Mouse (Mus musculus): ENCODE measurements around the gene Nudt8.
A peak's percentile ranks its signal among the peaks of the same experiment; 100 is the strongest.

Nudt8 gene

DNA sequence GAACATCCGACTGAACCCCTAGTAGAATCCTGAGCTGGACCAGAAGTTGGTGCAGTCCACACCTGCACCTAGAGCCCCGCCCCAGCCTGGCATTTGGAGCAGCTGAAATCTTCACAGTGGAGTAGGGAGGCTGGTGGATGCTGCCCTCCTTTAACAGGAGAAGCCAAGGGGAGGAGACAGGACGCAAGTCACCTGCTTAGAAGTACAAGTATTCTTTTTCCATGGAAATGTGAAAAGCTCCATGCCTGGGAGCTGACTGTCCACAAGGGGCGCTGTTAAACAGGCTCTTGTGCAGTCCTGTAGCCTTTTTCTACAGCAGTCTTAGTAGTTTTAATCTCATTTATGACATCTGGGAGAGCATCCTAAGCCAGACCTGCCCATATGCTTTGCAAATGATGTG is 11.6 kb upstream of the Nudt8 start:
- no peak for DNase-seq

- DNase-seq, result no peak
These were observed 9.6 kb upstream of the Nudt8 start for GRCm38 (mm10) chr19:3990804-3991203.

- no peak for DNase-seq
These were observed 8.8 kb upstream of the Nudt8 start for GRCm38 (mm10) chr19:3991562-3991961.

DNA sequence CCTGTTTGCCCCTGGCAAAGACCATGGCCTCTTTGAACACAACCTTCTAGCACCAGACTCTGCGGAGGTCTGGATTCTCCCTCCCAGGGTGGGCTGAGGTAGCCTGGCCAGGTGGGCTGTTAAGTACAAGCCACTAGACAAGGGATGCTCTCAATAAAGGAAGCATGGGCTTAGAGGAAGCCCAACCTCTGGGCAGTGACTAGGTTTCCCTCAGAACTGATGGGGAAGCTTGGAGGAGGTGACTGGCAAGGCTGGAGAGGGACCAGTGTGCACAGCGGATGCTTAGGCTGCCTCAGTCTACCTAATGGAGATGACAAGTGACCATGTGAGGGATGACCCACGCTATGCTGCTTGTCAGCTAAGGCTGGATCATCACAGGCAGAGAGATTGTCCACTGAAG is 8.4 kb upstream of the Nudt8 start:
- no peak for DNase-seq

GRCm38 (mm10) chr19:3992416-3992815 is 8.0 kb upstream of the Nudt8 start, which contains the start of gene Tbx10:
Gene Tbx10, plus strand, starts transcription at chr19:3992752.
- DNase-seq, result no peak

GRCm38 (mm10) chr19:3994932-3995331 is 5.4 kb upstream of the Nudt8 start:
- no peak for DNase-seq

DNA sequence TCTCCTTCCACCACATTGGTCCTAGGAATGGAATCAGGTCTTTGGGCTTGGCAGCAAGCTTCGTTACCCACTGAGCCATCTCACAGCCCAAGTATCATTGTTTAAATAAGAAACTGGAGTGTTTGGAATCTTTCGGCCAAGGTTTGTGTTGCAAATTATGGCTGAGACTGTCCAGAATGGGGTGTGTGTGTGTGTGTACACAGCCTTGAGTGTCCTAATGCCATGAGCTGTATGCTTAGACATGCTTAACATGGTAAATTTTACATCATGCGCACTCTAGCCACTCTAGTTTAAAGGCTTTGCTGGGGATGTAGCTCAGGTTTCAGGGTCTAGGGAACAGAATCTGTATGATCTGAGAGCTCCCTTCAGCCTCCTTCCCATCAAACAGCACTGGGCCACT is 4.9 kb upstream of the Nudt8 start:
- no peak for DNase-seq

- no peak for DNase-seq
These were observed 4.3 kb upstream of the Nudt8 start for GRCm38 (mm10) chr19:3996106-3996505.

- DNase-seq, result no peak
These were observed 3.6 kb upstream of the Nudt8 start for GRCm38 (mm10) chr19:3996747-3997146.

- no peak for DNase-seq
These were observed 3.1 kb upstream of the Nudt8 start for GRCm38 (mm10) chr19:3997231-3997630.

DNA sequence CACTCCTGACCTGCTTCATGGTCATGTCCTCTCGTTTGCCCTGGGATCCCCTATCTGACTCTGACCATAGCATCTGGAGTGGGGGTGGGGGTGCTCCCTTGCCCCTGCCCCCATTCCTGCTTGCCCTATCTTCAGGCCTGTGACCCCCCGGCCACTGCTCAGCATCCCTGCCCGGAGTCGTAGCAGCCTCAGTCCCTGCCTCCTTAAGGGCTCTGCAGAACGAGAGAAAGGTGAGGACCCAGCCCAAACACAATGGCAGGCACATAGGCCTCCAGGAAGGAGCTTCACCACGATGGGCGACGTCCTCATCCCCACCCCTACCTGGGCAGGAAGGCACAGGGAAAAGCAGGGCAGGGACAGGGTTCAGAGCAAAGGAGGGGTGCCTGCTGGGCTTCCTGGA is 2.0 kb upstream of the Nudt8 start:
- DNase-seq, result no peak

- no peak for DNase-seq
These were observed 1.2 kb upstream of the Nudt8 start for GRCm38 (mm10) chr19:3999121-3999730.

DNA sequence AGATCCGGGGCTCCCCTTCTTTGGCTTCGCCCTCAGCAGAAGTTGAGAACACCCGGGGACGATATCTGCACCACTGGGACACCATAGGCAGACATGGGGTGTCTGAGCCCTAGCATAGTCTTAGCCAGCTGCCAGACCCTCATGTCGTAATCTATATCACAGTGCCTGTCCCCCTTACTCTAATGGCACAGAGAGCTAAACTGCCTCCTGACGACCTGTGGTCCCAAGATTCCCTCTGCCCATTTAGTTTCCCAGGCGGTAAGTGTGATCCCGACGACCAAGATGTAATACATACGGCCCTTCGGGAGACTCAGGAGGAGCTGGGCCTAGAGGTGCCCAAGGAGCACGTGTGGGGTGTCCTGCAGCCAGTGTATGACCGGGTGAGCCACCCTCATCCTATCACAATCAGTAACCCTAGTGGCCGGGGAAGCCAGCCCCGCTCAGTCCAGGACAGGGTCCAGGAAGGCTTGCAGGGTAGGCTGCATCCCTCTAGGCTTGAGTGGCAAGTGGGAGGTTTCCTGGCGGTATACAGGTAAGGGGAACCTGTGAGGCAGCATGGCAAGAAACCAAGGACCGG is 657 bp downstream of the Nudt8 start:
- DNase-seq, result no peak

DNA sequence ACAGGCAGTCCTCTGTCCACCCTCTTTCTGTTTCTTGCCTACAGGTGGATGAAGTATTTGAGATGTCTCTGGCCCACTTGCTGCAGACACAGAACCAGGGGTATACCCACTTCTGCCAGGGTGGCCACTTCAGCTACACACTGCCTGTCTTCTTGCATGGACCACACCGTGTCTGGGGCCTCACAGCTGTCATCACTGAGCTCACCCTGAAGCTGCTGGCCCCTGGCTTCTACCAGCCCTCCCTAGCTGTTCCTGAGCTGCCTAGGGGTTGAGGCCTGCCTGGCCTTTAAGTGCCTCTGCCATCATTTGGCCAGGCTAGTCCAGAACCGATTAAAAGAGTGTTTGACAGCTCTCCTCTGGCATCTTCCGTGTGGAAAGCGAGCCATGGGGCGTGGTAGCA is 1.4 kb downstream of the Nudt8 start:
- DNase-seq, result no peak

DNA sequence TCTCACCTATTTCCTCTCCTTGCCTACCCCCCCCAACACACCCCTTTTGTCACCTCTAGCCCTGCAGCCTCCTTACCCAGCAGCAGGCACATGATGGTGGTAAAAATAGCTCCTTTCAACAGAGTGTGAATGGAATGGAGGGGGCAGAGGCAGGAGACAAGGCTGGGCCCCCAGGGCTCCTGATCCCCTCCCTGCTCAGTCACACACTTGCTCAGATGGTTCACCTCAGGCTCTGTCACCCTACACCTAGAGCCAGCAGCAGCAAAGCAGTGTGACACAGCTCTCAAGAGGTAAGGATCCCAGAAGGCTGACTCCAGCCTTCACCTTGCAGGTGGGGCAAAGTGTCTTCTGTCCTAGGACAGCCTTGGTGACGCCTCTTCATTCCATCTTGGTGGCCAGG is 2.7 kb downstream of the Nudt8 start, which contains the start of gene Doc2g:
Gene Doc2g (plus strand): TSS at position 202 of the 400 bp plus-strand sequence.
- DNase-seq, result no peak

- no peak for DNase-seq
These were observed 3.3 kb downstream of the Nudt8 start for GRCm38 (mm10) chr19:4003641-4004040.

DNA sequence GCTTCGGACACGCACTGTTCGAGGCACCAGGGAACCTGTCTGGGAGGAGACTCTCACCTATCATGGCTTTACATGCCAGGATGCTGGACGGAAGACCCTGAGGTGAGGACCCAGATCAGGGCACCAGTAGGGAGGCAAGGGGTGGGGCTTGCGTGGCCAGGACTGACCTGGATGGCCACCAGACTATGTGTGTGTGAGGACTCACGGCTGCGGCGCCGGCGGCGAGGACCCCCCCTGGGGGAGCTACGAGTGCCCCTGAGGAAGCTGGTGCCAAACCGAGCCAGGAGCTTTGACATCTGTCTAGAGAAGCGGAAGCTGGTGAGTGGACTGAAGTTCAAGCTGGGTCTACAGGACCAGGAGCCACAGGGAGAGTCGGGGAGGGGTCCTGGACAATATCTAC is 4.0 kb downstream of the Nudt8 start:
- no peak for DNase-seq

- no peak for DNase-seq
These were observed 4.7 kb downstream of the Nudt8 start for GRCm38 (mm10) chr19:4005091-4005490.

GRCm38 (mm10) chr19:4005971-4006370 is 5.6 kb downstream of the Nudt8 start:
- no peak for DNase-seq

DNA sequence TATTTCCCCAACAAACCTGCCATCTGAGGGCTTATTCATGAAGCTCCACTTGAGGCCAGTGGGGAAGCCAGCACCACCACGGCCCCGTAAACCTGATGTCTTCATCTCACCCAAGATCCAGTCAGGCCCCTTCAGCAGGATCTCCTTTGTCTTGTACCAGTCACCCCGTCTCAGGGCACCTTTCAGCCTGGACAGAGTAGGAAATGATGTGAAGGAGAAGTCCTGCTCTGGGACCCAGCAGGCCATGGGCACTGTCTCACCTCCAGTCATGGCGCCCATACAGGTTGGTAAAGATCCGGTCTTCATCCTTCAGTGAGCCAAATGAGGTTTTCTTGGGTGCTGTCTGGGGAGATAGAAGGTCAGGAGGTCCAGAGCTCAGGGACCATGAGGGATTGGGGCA is 10.7 kb downstream of the Nudt8 start:
- peak; percentile 36 for DNase-seq

DNA sequence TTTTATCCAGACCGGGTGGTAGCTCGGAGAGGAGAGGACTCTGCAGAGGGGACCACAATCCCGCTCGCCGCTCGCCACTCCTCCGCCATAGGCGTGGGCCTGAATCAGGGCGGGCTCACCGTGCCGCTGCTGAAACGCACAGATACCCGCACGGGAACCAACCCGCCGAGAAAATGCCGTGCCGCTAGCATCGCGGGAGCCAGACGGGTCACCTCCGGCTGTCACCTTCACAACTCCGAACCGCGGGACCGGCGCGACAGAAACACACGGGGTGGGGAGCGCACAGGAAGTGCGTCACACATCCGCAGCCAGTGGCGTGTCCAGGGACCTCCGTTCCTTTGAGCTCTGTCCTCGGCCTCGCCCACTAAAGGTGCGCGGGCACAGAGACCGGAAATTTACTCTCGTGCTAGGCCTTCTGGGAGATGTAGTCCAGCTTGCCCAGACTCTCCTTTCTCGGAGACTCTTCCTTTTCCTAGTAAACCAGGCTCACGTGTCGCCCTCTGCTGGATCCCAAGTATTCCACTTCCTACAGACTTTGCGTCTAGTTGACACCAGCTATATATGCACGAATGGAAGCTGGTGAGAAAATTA is 12.1 kb downstream of the Nudt8 start, which contains the start of gene Ndufv1:
Gene Ndufv1 (minus strand): TSS at position 375 of the 591 bp plus-strand sequence.
- peak; percentile 99 for DNase-seq

GRCm38 (mm10) chr19:4013066-4013465 is 12.7 kb downstream of the Nudt8 start:
- no peak for DNase-seq

DNA sequence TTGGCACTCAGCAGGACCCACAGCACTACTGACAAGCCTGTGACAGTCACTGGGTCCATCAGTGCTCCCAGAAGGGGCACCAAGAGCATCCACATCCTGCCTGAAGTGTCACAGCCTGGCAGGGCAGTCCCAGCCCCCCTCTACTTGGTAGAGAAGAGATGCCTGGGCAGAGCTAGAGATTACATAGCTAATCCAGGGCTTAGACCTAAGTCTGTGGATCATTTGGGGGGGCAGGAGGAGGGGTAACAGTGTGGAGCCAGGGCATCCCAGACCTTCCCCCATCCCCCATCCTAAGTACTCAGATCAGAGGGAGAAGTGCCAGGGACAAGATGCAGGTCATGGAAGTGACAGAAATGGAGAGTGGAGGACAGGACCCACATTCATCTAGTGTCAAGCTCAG is 14.4 kb downstream of the Nudt8 start:
- peak; percentile 41 for DNase-seq

- DNase-seq, result no peak
These were observed 15.3 kb downstream of the Nudt8 start for GRCm38 (mm10) chr19:4015635-4016034.

Measured in cerebellum, adult 11-12 months (tissue).